In genomic region chr7:140063092-140063491, GRCm38 (mm10) we compare ENCODE assay signal across 9 mouse cellular contexts. TPM values are rescaled to one million over a fixed set of nuclear protein-coding genes. Genes with fewer than 3 reads are reported as not detected.
A peak's percentile ranks its signal among the peaks of the same experiment; 100 is the strongest.
DNase-seq lines count a peak whose midpoint lies in the region; ATAC-seq and TF ChIP-seq lines count a peak whose summit lies in the region.
"Had no signal": no experiment of that assay in that cellular context is flagged by ENCODE, and none has a peak within 500 bp of the region (broad histone marks: within the 10 kb centered on the region; RNA-seq: fewer than 3 reads in every experiment).

No protein-coding gene starts in this region.

- DNase-seq in forebrain, embryonic 14.5 days (ENCODE audit: low spot score), result peak; percentile 88
- DNase-seq in CH12.LX (ENCODE audit: extremely low read depth), result peak; percentile 92
- DNase-seq in c-Kit-positive CD71-negative TER-119-negative erythroid progenitor cells, embryonic 14.5 days (ENCODE audit: low read depth), result peak; percentile 66
- peak; percentile 57 to 76 for DNase-seq in frontal cortex, postnatal 14 days (ENCODE audit: low spot score in 2 of 2)
- peak; percentile 68 for DNase-seq in layer of hippocampus, adult 9-11 months
- peak; percentile 41 to 66 for DNase-seq in lung, postnatal 4 days
- peak; percentile 13 to 45 for DNase-seq in spleen, postnatal 36 days (ENCODE audit: low spot score in 2 of 2)

- no peak for TF ChIP-seq EP300 in CH12.LX (IDR thresholded peaks at IDR 0.05; ENCODE audit: low read length)

- H3K4me2 ChIP-seq in forebrain, embryonic 14.5 days (ENCODE audit: low read length), result no peak overlapping the region
- H3K4me2 ChIP-seq in forebrain, embryonic 16.5 days (ENCODE audit: low read length), result no peak overlapping the region
- H3K4me2 ChIP-seq in CH12.LX (ENCODE audit: insufficient read depth, low read depth, poor library complexity, severe bottlenecking), result no peak overlapping the region
- H3K4me2 ChIP-seq: limb, embryonic 15.5 days had no signal

- TF ChIP-seq CTCF in CH12.LX (conservative IDR thresholded peaks at IDR 0.05 in 1 of 2, IDR thresholded peaks at IDR 0.05 in 1 of 2; ENCODE audit: low read depth in 2 of 2, low read length in 2 of 2), result peak; percentile 58 to 85

- H3K27me3 ChIP-seq in forebrain, embryonic 14.5 days (replicated peaks; ENCODE audit: control insufficient read depth, insufficient read depth, low read length), result 0 out of 2 replicates have a peak, but pooled peaks cover 10% of the 10 kb centered on the region
- peaks cover 12% of the 10 kb centered on the region; the same call in 1 of the 2 replicates for H3K27me3 ChIP-seq in forebrain, embryonic 16.5 days (replicated peaks; ENCODE audit: control insufficient read depth, insufficient read depth, low read length)
- peaks cover 11% of the 10 kb centered on the region for H3K27me3 ChIP-seq in CH12.LX (replicated peaks)

- WGBS in forebrain, embryonic 14.5 days, result 16% methylated on average over 7 of the region's 7 CpGs
- WGBS in forebrain, embryonic 16.5 days, result 19% methylated on average over 7 of the region's 7 CpGs

- in situ Hi-C loops in CH12.LX (cut with MboI; ENCODE audit: low pct_ligation_motif_present, low pct_unique_long_range_greater_than_20kb, low sequenced_read_pairs), result loop anchor here (10.0 kb wide), 1 partner anchor 158 kb away; no protein-coding TSS in a partner anchor

- no peak overlapping the region for H3K4me3 ChIP-seq in forebrain, embryonic 14.5 days (ENCODE audit: low read depth, low read length)
- no peak overlapping the region for H3K4me3 ChIP-seq in forebrain, embryonic 16.5 days (replicated peaks; ENCODE audit: low read length)
- no peak overlapping the region for H3K4me3 ChIP-seq in CH12.LX (replicated peaks in 1 of 3; ENCODE audit: low read depth in 2 of 3, low read length in 2 of 3, poor library complexity in 1 of 3)
- H3K4me3 ChIP-seq: limb, embryonic 15.5 days had no signal

- no peaks in the 10 kb centered on the region for H3K79me2 ChIP-seq in CH12.LX (replicated peaks; ENCODE audit: control insufficient read depth, extremely low read depth, insufficient read depth, poor library complexity, severe bottlenecking)

- ATAC-seq in forebrain, embryonic 14.5 days, result no peak
- ATAC-seq in forebrain, embryonic 16.5 days, result no peak

- no peak overlapping the region for H3K27ac ChIP-seq in forebrain, embryonic 14.5 days (ENCODE audit: low read depth, low read length)
- no peak overlapping the region for H3K27ac ChIP-seq in forebrain, embryonic 16.5 days (ENCODE audit: low read length)
- H3K27ac ChIP-seq in CH12.LX (ENCODE audit: insufficient read depth, low read depth), result no peak overlapping the region
- H3K27ac ChIP-seq: limb, embryonic 15.5 days had no signal

- H3K9ac ChIP-seq in forebrain, embryonic 14.5 days (ENCODE audit: low read length), result no peak overlapping the region
- no peak overlapping the region for H3K9ac ChIP-seq in forebrain, embryonic 16.5 days (replicated peaks; ENCODE audit: low read depth, low read length)
- no peak overlapping the region for H3K9ac ChIP-seq in CH12.LX (ENCODE audit: insufficient read depth, low read depth)
- H3K9ac ChIP-seq: limb, embryonic 15.5 days had no signal

- TF ChIP-seq POLR2A in CH12.LX (IDR thresholded peaks at IDR 0.05; ENCODE audit: low read depth, low read length), result 0 out of 2 replicates have a peak, but pooled peaks have one; percentile 24

- dilution Hi-C loops in CH12.LX (cut with MboI; ENCODE audit: extremely low pct_ligation_motif_present, extremely low pct_unique_long_range_greater_than_20kb, low sequenced_read_pairs), result no loop called here

- peaks cover 29% of the 10 kb centered on the region for H3K4me1 ChIP-seq in forebrain, embryonic 14.5 days (ENCODE audit: control insufficient read depth, insufficient read depth, low read length)
- H3K4me1 ChIP-seq in forebrain, embryonic 16.5 days (replicated peaks; ENCODE audit: control insufficient read depth, insufficient read depth, low read length), result peaks cover 28% of the 10 kb centered on the region
- H3K4me1 ChIP-seq in CH12.LX (ENCODE audit: control insufficient read depth in 1 of 2, insufficient read depth in 2 of 2), result peaks cover 0 to 10% of the 10 kb centered on the region in 2 experiments; a peak in 2 of 4 replicates

- no peaks in the 10 kb centered on the region for H3K9me3 ChIP-seq in forebrain, embryonic 14.5 days (replicated peaks; ENCODE audit: control insufficient read depth, low read length)
- no peaks in the 10 kb centered on the region for H3K9me3 ChIP-seq in forebrain, embryonic 16.5 days (ENCODE audit: control insufficient read depth, low read length)
- H3K9me3 ChIP-seq in CH12.LX (replicated peaks; ENCODE audit: low read length), result peaks cover 2% of the 10 kb centered on the region
- H3K9me3 ChIP-seq: limb, embryonic 15.5 days had no signal

- TF ChIP-seq RAD21 in CH12.LX (IDR thresholded peaks at IDR 0.05; ENCODE audit: low read depth, low read length), result peak; percentile 79

- no peaks in the 10 kb centered on the region for H3K36me3 ChIP-seq in forebrain, embryonic 14.5 days (ENCODE audit: control insufficient read depth, insufficient read depth, low read length)
- no peaks in the 10 kb centered on the region for H3K36me3 ChIP-seq in forebrain, embryonic 16.5 days (ENCODE audit: control insufficient read depth, insufficient read depth)
- no peaks in the 10 kb centered on the region for H3K36me3 ChIP-seq in CH12.LX (replicated peaks in 1 of 2; ENCODE audit: control insufficient read depth in 1 of 2, insufficient read depth in 1 of 2, low read length in 1 of 2)
- H3K36me3 ChIP-seq: limb, embryonic 15.5 days had no signal

TF ChIP-seq in CH12.LX, 34 proteins besides CTCF, POLR2A, EP300 and RAD21:
- TF ChIP-seq TBP (conservative IDR thresholded peaks at IDR 0.05; ENCODE audit: low read depth, low read length), result 0 out of 2 replicates have a peak, but pooled peaks have one; percentile 29
- peak; percentile 89 for TF ChIP-seq SMC3 (IDR thresholded peaks at IDR 0.05; ENCODE audit: low read depth, low read length)
- no peak for TF ChIP-seq MYC (IDR thresholded peaks at IDR 0.05; ENCODE audit: low read depth, low read length)
- no peak for TF ChIP-seq PAX5 (IDR thresholded peaks at IDR 0.05; ENCODE audit: low read length)
- TF ChIP-seq ZC3H11A (IDR thresholded peaks at IDR 0.05; ENCODE audit: low read depth, low read length), result 0 out of 2 replicates have a peak, but pooled peaks have one; percentile 11
- TF ChIP-seq IRF4 (IDR thresholded peaks at IDR 0.05; ENCODE audit: low read depth, low read length), result peak; percentile 37; the same call in 1 of the 2 replicates
- TF ChIP-seq JUND (conservative IDR thresholded peaks at IDR 0.05; ENCODE audit: low read depth, low read length), result 0 out of 2 replicates have a peak, but pooled peaks have one; percentile 27

RNA-seq across cellular contexts. Expression of gene Msx3, which starts 14.2 kb away (rescaled TPM):
- 0.93 and 1.2 TPM in 2 replicates for polyA plus RNA-seq in forebrain, embryonic 14.5 days (2014; fragmentation: Nextera tagmentation; extraction: Ambion mirVana)
- polyA plus RNA-seq in forebrain, embryonic 16.5 days (2015; fragmentation: Nextera tagmentation; extraction: Ambion mirVana), result 0.62 and 1.7 TPM in 2 replicates
- not detected in 2 replicates for total RNA-seq in CH12.LX (2012; rRNA removed)
- not detected in 2 replicates for total RNA-seq in CH12.LX (2014; rRNA removed)
- polyA plus RNA-seq in CH12.LX (2012; ENCODE audit: insufficient read length, low read depth), result not detected in 2 replicates
- polyA plus RNA-seq: limb, embryonic 15.5 days had no signal

RNA-seq across cellular contexts. Expression of gene Caly, which starts 19.3 kb away (rescaled TPM):
- 114 and 141 TPM in 2 replicates for polyA plus RNA-seq in forebrain, embryonic 14.5 days (2014; fragmentation: Nextera tagmentation; extraction: Ambion mirVana)
- polyA plus RNA-seq in forebrain, embryonic 16.5 days (2015; fragmentation: Nextera tagmentation; extraction: Ambion mirVana), result 116 and 179 TPM in 2 replicates
- total RNA-seq in CH12.LX (2012; rRNA removed), result not detected in 2 replicates
- total RNA-seq in CH12.LX (2014; rRNA removed), result not detected in 2 replicates
- polyA plus RNA-seq in CH12.LX (2012; ENCODE audit: insufficient read length, low read depth), result not detected in 2 replicates

RNA-seq across cellular contexts. Expression of gene Tubgcp2, which starts 26.6 kb away (rescaled TPM):
- polyA plus RNA-seq in forebrain, embryonic 14.5 days (2014; fragmentation: Nextera tagmentation; extraction: Ambion mirVana), result 64.3 and 67.7 TPM in 2 replicates
- polyA plus RNA-seq in forebrain, embryonic 16.5 days (2015; fragmentation: Nextera tagmentation; extraction: Ambion mirVana), result 72.7 and 76.3 TPM in 2 replicates
- total RNA-seq in CH12.LX (2012; rRNA removed) (40.1 and 42.5 TPM in 2 replicates), CH12.LX (2014; rRNA removed) (50.4 and 50.6 TPM in 2 replicates)
- polyA plus RNA-seq in CH12.LX (2012; ENCODE audit: insufficient read length, low read depth), result 39.5 and 46.7 TPM in 2 replicates

RNA-seq across cellular contexts. Expression of gene Zfp511, which starts 26.9 kb away (rescaled TPM):
- polyA plus RNA-seq in forebrain, embryonic 14.5 days (2014; fragmentation: Nextera tagmentation; extraction: Ambion mirVana), result 52.5 and 53.6 TPM in 2 replicates
- polyA plus RNA-seq in forebrain, embryonic 16.5 days (2015; fragmentation: Nextera tagmentation; extraction: Ambion mirVana), result 54.5 and 62.0 TPM in 2 replicates
- total RNA-seq in CH12.LX (2012; rRNA removed) (44.4 and 44.6 TPM in 2 replicates), CH12.LX (2014; rRNA removed) (41.4 and 43.8 TPM in 2 replicates)
- 50.1 and 52.2 TPM in 2 replicates for polyA plus RNA-seq in CH12.LX (2012; ENCODE audit: insufficient read length, low read depth)

RNA-seq across cellular contexts. Expression of gene Prap1, which starts 30.1 kb away (rescaled TPM):
- not detected in 2 replicates for polyA plus RNA-seq in forebrain, embryonic 14.5 days (2014; fragmentation: Nextera tagmentation; extraction: Ambion mirVana)
- not detected in 2 replicates for polyA plus RNA-seq in forebrain, embryonic 16.5 days (2015; fragmentation: Nextera tagmentation; extraction: Ambion mirVana)
- total RNA-seq in CH12.LX (2012; rRNA removed), result not detected in 2 replicates
- total RNA-seq in CH12.LX (2014; rRNA removed), result not detected in 2 replicates
- not detected in 2 replicates for polyA plus RNA-seq in CH12.LX (2012; ENCODE audit: insufficient read length, low read depth)
- polyA plus RNA-seq: limb, embryonic 15.5 days had no signal

Comparison
In these comparisons a context has a peak if more than half of its experiments do, and no peak if none do; other contexts are left out.
1. DNase-seq: peak in every context shown above with its lines; median percentile 92 in CH12.LX; 88 in forebrain, embryonic 14.5 days; 68 in layer of hippocampus, adult 9-11 months; 66 in frontal cortex, postnatal 14 days; 66 in c-Kit-positive CD71-negative TER-119-negative erythroid progenitor cells, embryonic 14.5 days; 54 in lung, postnatal 4 days; 29 in spleen, postnatal 36 days.
2. RNA of gene Caly, which starts 19.3 kb away (polyA plus RNA-seq): 116 to 179 TPM in forebrain, embryonic 16.5 days and 114 to 141 TPM in forebrain, embryonic 14.5 days; not detected in CH12.LX; every median in the first group is over 100 times any median in the second.